Mouse (Mus musculus) CH12F3 (cell line): Measurements from ENCODE around the gene Atp1b1.

Experiments used
- in situ Hi-C: fragments of 300-500 bp; cut with MboI; formaldehyde crosslinking; loops from 2 replicates; pipeline ENCODE4 v1.14.3; 2020; ENCODE audit warnings: low sequenced_read_pairs

Atp1b1 gene

DNA sequence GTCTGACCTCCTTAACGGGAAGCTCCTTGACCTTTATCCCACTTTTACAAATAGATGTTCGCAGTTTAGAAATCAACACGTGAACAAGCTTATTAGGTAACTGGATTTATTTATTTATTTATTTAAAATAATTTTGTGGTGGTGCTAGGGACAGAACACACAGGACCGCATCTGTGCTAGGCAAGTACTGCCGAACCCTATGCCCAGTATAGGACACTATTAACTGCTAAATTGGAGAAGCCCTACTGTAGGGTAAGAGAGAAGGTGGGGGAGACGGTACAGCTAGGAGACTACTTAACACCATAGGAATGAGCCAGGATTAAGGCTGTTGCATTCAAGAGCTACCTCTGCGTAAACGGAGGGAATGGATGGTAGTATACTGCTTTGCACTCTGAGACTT lies 10.2 kb upstream of the Atp1b1 start:
- in situ Hi-C loops: no loop called here

DNA sequence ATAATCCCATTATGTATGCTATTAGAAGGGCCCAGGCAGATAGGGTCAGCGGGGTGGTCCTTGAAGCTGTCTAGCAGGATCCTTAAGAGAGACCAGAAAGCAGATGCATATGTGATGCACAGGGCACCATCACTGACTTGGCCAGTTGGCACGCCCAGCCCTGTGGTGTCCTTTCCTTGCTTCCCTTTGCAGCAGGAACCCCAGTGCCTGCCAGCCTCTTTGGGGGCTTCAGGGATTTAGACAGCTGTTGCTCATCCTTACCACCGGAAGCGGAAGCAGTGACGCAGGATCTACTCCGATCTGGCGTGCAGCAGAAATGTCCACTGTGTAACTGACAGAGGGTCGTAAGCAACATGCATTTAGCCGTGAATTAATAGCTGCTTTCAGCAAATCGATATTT lies 9.3 kb upstream of the Atp1b1 start:
- in situ Hi-C loops: no loop called here

DNA sequence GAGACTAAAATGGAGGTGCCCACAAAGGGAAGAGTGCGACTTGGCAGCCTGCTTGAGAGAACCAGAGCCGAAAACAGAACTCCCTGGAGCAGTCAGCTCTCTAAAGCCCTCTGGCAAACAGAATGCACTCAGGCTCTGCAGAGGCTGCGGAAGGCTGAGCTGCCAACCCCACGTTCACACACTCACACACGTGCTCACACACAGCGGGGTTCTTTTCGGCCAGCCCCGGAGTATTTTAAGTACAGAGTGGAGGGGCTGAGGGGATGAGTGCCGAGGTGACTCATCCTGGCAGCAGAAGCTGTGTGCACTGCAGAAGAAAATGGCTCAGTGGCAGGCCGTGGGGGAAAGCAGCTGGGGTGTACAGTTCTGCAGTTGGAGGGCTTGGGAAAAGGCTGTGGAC lies 3.6 kb upstream of the Atp1b1 start:
- in situ Hi-C loops: no loop called here

DNA sequence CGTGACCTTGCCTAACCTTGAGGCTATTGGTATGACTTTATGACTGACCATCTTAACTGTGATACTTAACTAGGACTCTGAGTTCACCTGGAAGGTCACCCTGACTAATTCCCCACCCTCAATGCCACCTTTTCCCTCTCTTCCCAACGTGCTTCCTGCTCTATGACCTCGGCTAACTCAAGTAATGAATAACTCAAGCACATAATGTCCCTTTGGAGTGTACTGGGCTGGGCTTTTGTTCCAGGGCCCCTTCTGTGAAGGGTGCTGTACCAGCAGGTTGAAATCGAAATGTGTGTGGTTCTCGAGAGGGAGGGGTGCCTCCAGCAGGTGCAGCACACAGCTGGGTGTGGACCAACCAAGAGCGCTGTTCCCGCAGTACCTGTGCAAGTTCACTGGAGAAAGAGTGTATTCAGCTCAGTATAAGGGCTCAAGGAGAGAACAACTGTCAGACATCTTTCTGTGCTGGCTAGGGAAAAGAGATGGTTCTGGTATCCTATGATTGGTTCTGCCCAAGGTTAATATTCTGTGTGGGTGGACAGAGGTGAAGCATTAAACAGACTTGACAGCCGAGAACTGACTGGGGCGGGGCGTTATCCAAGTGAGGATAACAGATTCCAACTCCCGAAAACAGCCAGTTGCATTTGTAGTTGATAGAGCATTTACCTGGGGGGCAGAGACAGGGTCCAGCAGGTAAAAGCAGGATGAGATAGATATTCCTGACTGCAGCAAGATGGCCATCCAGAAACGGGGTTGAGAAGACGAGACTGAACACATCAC lies 3.0 kb upstream of the Atp1b1 start:
- in situ Hi-C loops: no loop called here

DNA sequence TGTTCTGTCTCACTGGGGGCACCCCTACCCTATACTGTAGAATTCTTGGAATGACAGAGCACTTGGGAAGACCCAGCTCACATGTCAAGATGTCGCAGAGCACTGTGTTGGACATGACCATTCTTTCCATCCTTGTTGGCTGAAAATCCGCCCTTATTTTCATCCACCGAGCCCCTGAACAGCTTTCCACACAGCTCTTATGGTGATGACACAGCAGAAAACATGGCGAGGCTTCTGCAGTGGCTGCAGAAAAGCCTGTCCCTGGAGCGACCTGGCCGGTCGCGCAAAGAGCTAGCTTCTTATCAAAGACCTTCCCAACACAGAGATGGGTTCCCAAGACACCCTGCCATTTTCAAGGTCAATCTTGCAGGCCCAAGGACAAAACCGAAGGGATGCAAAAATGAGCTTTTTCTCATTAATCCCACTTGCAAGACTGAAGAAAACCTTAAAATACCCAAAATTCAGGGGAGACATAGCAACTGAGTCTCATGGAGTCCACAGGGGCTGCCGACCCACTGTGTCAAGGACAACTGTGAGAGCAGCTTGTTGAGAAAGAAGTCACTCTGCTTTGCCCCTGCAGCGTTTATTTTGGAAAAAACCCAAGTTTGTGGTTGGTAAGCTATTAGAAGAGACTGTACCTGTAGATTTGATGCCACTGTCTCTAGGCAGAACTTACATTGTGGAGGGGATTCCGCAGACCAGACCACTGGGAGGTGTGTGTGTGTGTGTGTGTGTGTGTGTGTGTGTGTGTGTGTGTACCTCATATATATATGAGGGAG lies 1.2 kb upstream of the Atp1b1 start:
- in situ Hi-C loops: no loop called here

DNA sequence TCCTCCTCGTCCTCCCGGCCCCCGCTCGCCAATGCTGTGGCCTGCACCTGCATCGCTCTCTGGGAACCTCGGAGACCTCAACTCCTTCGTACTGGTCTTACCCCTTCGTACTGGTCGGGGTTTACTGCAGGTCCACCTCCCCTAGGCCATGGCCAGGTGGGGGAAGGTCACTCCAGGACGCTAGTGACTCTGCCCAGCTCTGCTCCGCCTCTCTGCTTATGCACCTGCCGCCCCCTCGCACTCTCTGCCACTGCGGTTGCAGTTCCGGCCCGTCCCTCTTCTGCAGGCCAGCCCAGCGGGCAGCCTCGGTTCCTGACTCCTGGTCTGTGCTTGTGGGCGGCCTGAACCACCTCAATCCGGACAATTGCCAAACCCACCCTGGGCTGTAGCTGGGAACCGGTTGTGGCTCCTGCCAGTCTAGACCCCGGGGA lies 481 bp upstream of the Atp1b1 start:
- in situ Hi-C loops: no loop called here

DNA sequence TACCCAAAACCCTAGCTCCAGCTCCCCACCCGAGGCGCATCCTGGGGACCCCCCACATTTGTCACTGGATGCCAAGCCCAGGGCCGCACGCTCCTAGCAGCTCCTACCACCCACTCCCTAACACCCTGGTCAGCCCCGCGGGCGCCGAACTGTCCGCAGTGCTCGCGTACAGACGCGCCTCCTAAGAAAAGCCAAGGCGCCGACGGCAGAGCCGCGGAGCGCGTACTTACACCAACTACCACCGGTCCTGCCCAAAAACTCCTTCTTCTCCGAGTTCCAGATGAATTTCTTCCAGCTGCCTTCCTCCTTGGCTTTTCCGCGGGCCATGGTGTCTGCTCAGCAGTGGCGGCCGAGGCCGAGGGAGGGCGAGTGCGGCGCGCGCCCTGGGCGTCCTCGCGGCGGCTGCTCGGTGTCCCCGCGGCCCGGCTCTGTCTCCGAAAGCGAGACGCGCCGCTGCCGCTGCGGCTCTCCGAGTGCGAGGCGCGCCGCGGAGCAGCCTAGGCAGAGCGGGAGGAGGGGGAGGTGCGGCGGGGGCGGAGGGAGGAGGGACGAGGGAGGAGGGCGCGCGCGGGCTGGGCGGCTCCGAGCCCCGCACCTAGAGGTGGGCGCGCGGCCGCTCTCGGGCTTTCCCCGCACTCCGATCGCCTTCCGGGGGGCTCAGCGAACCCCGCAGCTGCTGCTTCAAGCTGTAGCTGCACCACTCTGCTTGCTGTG lies 467 bp downstream of the Atp1b1 start:
- in situ Hi-C loops: no loop called here

DNA sequence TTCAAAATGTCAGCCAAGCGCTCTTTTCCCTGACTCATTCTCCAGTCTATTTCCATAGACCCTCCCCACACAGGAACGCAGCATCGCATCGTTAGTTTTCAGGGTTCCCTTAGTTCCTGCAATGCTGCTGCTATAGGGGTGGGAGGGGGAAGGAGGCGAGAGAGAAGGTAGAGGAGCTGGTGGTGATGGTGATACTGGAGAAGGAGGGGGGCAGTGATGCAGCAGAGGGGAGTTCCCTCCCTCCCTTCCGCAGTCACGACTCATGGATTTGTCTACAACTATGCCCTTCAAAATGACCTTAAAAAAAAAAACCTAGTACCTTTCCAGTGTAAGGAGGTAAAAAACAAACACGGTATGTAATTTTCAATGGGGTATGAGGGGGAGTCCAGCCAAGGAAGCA lies 1.4 kb downstream of the Atp1b1 start:
- in situ Hi-C loops: no loop called here

DNA sequence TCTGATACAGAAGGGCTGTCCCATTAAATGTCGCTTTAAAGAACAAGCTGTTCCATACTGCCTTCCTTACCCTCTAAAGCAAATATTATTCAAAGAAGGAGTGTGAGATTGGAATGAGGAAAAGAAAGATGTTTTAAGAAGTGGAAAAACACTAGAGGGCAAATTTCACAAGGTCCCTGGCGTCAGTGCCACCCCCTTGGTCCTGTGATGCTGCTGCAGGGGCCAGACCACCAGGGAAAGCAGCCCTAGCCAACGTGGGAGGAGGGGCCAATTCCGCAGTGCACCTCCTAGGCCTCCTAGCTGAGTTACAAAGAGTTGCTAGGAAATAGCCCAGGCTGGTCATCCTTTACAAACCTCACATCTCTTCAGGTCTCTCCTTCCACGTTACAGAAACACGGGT lies 2.1 kb downstream of the Atp1b1 start:
- in situ Hi-C loops: no loop called here

DNA sequence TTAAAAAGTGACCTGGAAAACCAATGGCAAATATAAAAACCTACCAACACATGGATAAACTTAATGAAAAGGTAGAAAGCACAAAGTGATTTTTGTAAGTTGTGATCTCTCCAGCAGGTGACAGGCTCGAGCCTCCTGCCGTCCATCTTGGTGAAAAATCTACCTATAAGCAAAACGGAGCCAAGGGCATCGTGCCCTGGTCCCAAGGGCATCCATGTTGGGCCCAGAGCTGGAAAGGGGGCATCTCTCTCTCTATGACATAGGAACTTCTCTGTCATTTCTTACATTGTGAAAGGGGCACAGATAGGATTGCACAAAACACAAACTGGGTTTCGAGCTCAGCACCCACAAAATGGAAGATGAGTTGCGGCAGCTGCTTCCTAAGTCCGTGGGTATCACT lies 2.5 kb downstream of the Atp1b1 start:
- in situ Hi-C loops: no loop called here

DNA sequence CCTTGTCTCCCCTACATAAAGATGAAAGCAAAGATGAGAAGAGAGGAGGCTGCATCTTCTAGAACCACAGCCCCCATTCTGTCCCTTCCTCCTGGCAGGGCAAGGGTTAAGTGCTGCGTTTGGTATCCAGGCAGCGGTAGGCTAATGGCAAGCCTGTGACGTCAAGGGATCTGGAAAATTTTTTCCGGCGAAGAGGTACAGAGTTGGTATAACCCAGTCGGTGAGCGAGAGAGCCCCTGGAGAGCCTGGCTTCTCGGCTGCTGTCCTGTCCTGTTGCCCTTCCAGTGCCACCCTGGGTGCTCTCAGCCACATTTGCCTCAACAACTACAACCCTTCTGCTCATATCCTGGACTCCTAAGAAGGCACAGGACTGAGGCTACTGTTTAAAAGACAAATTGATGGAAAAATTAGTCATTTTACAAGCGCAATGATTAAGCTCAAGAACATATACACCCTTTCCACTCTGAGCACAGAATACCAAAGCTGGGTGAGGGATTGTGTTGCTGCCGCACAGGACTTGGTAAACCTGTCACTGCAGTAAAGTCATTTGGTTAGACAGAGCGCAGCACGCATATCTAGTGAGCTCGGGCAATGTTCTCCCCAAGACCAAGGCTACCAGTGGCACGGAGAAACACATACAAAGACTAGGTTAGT lies 3.3 kb downstream of the Atp1b1 start:
- in situ Hi-C loops: no loop called here

DNA sequence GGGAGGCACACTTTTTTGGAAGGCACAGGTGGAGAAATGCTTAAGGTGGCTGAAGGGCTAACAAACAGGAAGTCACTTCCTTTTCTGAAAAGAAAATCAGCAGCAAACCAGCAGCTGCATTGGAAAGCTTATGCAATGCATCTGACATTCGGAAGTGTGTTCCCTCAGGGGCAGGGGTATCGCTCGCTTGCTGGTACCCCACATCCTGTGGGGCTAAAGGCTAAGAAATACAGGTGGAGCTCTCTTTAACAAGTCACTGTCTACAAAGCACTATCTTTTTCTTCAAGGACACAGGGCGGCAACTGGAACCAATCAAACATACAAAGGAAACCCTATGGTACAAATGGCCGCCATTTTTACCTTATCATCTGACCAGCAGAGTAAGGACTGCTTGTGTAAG lies 4.4 kb downstream of the Atp1b1 start:
- in situ Hi-C loops: no loop called here

DNA sequence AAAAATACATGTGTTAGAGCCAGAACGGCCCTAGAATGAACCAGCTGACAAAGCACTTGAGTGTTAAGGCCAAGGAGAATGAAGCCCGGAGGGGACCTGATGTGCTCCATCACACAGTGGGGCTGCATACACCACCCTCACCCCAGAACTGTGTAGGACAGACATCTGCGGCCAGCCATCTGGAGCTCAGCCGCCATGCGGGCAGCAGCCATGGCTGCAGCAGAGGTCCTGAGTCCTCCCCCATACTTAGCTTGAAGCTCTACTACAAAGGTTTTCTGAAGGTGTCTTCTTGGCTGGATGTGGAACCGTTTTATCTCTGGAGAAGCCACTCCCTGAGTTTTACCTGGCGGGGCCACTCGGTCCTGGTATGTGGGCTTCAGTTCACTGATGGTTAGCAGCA lies 5.0 kb downstream of the Atp1b1 start:
- in situ Hi-C loops: no loop called here

DNA sequence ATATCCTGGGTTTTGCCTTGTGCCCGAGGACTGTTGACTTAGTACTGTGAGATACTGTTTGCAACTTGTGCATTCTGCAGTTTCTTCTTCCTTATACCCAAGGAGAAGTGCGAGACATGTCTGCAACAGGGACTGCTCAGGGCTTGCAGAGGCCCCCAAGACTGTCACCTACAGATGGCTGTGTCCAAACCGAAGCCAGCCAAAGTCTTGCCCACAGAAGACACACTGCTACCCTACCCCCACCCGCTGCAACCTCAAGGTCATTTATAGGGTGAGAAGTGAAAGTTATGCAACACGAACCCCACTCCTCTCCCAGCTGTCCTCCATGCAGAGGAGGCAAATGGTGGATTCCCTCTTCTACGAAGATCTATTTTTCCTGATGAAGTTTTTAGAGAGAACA lies 5.6 kb downstream of the Atp1b1 start:
- in situ Hi-C loops: no loop called here

DNA sequence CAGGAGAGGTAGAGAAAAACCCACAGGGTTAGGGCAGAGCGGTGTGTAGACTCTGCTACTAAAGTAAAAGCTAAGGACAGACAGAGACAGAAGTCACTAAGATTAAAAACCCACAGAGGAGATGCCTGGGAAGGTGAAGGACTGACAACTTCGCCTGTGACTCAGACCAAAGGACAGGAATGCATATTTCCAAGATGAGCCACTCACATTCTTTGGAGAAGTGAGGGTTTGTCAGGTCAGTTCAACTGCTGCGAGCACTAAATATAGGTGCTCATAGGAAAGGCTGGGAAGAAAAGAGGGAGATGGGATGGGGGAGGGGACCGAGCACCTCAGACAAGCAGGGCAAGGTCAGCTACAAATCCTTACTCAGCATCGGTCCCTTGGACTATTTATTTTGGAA lies 6.8 kb downstream of the Atp1b1 start:
- in situ Hi-C loops: no loop called here

DNA sequence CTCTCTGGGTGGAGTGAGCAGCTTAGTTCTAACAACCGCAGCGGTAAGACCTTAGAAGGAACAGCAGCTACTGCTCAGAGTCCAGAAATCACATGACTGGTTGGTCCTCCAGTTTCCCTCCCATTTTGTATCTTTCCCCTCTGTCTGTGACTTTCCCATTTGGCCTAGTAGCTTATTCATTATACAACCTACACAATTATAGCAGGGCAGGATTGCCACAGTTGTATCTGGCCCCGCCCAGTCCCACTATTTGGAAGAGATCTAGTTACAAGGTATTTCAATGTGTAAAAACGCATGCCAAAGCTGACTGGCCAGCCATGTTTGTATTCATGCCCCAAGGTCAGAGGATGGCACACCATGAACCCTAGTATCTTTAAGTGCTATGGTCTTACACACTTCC lies 7.5 kb downstream of the Atp1b1 start:
- in situ Hi-C loops: no loop called here

DNA sequence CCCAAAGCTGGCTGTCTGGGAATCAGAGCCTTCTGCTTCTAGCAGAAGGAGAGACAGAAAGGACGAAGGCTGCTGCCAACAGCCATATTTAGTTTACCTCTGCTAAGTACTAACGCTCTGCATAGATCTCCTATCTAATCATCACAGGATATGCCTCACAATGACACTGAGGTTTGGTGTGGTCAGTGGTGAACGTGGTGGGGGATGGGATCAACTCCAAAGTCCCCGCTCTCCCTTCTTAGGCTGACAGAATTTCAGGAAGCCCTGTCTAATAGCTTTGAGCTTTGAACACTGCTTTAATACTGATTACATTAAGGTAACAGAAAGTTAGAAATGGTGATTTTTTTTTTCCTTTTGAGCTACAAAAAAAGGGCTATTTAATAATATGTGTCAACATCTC lies 7.9 kb downstream of the Atp1b1 start:
- in situ Hi-C loops: no loop called here

DNA sequence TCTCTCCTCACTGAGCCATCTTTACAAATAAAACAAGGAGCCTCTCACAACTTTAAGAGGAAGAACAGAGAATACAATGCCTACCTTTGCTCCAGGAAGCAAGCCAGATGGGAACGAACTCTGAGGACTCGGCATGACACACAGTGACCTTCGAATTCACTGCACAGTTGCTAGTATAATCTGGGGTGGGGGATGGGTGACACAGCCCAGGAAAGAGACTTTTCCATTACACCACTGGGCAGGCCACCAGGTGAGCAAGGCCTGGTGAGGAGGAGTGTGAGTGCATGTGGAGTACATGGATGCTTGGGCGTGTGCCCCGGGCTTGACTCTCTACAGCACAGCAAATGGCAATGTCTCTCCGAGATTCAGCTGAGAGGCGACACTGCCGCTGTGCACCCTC lies 8.5 kb downstream of the Atp1b1 start:
- in situ Hi-C loops: no loop called here

DNA sequence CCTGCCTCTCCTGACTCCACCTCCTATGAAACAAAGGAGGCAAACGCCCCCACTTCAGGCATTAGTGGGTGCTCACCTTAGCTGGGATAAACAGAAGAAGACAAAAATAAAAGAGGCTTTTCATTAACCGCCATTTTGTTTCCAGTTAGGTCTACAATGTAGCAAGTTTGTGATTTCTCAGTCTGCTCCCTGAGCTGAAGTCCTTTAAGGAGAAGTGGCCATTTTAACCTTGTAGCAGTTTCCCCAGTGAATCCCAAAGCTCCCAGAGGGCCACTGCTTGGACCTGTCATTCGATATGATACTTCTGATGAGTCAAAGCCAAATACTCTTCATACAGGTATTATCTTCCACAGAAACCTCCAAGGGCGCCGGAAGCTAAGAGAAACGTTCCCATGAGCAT lies 10.6 kb downstream of the Atp1b1 start:
- in situ Hi-C loops: no loop called here

DNA sequence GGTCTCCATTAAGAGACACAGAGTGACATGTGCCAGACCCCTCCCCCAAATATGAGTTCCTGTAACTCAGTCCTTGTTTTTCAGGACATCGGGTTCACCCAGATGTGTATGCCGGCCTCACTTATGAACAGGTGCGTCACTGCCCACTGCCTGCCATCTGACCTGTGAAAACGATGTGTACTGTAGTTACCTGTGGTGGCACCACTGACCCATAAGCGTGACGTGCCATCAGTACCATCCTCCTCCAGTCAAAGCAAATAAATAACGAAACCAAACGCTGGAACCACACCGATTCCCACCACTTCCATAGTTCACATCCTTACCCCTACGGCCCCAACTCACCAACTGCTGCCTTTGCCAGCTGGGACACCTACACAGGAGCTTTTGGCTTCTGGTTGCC lies 11.6 kb downstream of the Atp1b1 start:
- in situ Hi-C loops: no loop called here

DNA sequence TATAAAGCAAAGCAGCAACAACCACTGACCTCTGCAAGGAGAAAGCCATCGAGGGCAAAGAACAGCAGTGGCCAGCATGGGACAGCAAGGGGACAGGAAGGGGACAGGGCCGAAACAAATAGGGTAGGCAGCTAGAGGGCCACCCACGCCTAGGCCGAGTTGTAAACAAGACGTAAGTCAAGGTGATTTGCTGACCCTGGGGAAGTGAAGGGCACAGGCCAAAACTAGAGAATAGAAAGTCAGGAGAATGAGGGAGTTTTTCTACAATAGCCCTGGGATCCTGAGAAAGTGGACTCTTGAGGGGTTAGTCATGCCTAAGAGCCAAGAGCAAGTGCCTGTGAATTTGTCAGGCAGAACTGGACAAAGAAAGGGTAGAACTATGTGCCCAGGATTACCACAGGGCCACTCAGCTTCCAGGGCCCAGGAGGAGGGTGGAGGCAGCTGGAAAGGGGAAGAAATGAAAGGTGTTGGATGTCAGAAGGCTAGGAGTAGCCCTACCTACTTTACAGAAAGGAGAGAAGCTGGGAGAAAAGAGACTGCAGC lies 12.5 kb downstream of the Atp1b1 start:
- in situ Hi-C loops: no loop called here
